Mouse (Mus musculus): ENCODE results near the gene Pax4. TPM values are rescaled to one million over a fixed set of nuclear protein-coding genes. Genes with fewer than 3 reads are reported as not detected.

The Pax4 gene
- polyA plus RNA-seq, 1 experiment from 2014 or later, result not detected

DNA sequence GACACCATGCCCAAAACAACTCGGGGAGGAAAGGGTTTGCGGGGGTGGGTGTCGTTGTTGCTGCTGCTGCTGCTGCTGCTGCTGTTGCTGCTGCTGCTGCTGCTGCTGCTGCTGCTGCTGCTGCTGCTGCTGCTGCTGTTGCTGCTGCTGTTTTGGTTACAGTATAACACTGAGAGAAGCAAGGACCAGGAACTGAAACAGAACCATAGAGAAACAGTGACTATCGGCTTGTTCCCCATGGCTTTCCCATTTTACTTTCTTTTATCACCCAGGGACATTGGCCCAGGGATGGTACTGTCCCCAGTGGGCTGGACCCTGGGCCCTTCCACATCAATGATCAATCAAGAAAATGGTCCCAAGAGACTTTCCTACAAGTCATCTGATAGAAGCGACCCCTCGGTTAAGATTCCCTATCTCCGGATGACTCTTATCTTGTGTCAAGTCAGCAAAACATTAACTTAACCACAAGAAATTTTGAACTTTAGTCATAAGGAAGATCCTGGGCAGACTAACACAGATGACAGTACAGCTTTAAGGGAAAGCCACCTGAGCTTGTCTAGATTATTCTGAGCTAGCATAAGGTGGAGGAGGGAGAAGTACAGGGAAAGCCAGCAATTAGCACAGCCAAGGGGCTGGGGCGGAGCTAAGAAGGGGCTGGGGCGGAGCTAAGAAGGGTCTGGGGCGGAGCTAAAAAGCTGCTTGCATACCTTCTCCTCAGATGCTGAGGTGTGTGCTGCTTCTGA is 18.2 kb downstream of the Pax4 start:
- no peak overlapping the region for H3K4me3 ChIP-seq
- no peak overlapping the region for H3K27ac ChIP-seq
- H3K27me3 ChIP-seq, result no peaks in the 10 kb centered on the region
- H3K36me3 ChIP-seq, result peaks cover 8% of the 10 kb centered on the region
- no peaks in the 10 kb centered on the region; the same call in 1 of the 2 replicates for H3K4me1 ChIP-seq (replicated peaks)
- WGBS, result 74% methylated on average over 10 of the region's 10 CpGs
- no peak overlapping the region for H3K4me2 ChIP-seq
- no peaks in the 10 kb centered on the region for H3K9me3 ChIP-seq (replicated peaks)
- ATAC-seq (replicated peaks; ENCODE audit: insufficient number of reproducible peaks, insufficient read depth, low FRiP score, low read depth), result no peak
- H3K9ac ChIP-seq, result no peak overlapping the region

DNA sequence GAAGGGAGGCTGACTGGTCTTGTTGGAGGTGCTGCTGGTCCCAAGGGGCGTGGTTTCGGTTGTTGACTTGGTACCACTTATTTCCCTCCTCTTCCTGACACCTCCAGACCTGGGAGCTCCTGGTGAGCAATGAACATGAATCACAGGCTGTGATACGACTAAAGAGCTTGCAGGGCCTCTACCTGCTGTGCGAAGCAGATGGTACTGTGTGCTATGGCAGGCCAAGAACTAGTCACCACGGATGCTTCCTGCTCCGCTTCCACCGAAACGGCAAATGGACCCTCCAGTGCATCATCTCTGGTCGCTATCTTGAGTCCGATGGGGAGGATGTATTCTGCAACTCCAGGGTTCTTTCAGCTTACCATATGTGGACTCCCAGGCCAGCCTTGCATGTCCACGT is 19.3 kb downstream of the Pax4 start:
- Histone ChIP-seq H3K27me3 (no peaks in the 10 kb centered on the region), H3K4me2 (no peak overlapping the region), H3K9ac (no peak overlapping the region), H3K9me3 (replicated peaks) (no peaks in the 10 kb centered on the region), H3K4me1 (replicated peaks) (peaks cover 6% of the 10 kb centered on the region), H3K4me3 (no peak overlapping the region), H3K36me3 (peaks cover 14% of the 10 kb centered on the region), H3K27ac (no peak overlapping the region)
- ATAC-seq (replicated peaks; ENCODE audit: insufficient number of reproducible peaks, insufficient read depth, low FRiP score, low read depth), result no peak
- 81% methylated on average over 11 of the region's 11 CpGs for WGBS

DNA sequence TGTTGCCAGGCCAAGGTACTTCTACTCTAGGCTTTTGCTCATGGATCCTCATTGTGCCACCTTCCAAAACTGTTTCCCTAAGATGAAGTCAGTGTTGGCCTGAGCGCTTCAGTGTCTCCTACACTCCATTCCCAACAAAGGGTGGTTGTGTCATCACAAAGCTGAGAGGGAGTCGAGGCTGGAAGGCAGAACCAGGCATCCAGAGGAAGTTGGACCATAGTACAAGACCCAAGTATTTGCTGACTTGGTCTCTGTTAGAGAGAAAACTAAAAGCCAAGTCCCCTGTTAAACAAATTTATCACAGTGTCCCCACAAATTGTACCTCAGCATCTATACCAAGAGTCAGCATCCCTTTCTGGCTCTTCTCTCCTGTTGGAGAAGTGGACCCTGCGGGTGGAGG is 20.9 kb downstream of the Pax4 start, which contains the start of gene Gcc1:
TSS of gene Gcc1 (minus strand) at position 101 of the 400 bp plus-strand sequence.
- WGBS, result 87% methylated on average over 3 of the region's 3 CpGs
- H3K4me1 ChIP-seq (replicated peaks), result peaks cover 15% of the 10 kb centered on the region
- no peak within 1 kb of the TSS for H3K4me3 ChIP-seq
- no peaks in the 10 kb centered on the region for H3K27me3 ChIP-seq
- no peaks in the 10 kb centered on the region for H3K9me3 ChIP-seq (replicated peaks)
- ATAC-seq (replicated peaks; ENCODE audit: insufficient number of reproducible peaks, insufficient read depth, low FRiP score, low read depth), result no peak
- no peak within 1 kb of the TSS for H3K9ac ChIP-seq
- peaks cover 14% of the 10 kb centered on the region for H3K36me3 ChIP-seq
- H3K4me2 ChIP-seq, result no peak within 1 kb of the TSS
- H3K27ac ChIP-seq, result no peak within 1 kb of the TSS

DNA sequence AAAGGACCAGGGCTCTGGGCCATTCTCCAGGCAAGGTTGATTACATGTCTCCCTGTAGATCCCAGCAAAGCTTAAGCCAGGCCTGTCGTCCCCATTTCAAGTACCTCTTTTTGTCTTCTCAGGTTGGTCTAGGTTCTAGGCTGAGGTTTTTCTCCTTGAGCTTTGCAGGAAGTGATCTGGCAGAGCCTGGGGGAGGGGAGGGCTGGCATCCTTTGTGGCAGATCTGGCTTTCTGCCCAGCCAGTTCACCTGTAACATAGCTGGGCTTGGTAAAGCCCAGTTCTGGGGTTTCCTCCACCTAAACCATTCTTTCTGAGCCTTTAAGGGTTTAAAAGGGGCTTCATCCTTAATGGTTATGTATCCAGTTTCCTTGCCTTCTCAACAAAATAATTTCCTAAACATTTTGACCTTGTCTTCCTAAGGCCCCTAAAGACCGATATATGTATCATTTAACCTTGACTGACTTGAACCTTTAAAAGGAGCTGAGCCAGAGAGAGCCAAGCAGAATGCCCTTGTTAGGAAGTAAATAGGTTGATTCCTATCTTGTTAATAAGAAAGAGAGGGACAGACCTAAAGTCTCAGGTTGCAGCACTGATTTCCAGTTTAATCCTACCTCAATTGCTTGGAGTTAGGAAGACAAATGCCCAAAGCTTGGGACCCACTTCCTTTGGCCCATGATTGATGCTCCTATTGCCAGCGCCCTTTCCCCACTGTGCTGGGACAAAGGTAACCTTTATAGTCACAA is 21.9 kb downstream of the Pax4 start, which contains the start of gene Fscn3:
TSS of gene Fscn3 (plus strand) at position 694 of the 744 bp plus-strand sequence.
- Histone ChIP-seq H3K4me2 (no peak within 1 kb of the TSS), H3K9me3 (replicated peaks) (no peaks in the 10 kb centered on the region), H3K27ac (no peak within 1 kb of the TSS), H3K9ac (no peak within 1 kb of the TSS), H3K4me3 (no peak within 1 kb of the TSS), H3K4me1 (replicated peaks) (peaks cover 19% of the 10 kb centered on the region), H3K27me3 (no peaks in the 10 kb centered on the region), H3K36me3 (peaks cover 14% of the 10 kb centered on the region)
- 79% methylated on average over 3 of the region's 3 CpGs for WGBS
- ATAC-seq (replicated peaks; ENCODE audit: insufficient number of reproducible peaks, insufficient read depth, low FRiP score, low read depth), result no peak

DNA sequence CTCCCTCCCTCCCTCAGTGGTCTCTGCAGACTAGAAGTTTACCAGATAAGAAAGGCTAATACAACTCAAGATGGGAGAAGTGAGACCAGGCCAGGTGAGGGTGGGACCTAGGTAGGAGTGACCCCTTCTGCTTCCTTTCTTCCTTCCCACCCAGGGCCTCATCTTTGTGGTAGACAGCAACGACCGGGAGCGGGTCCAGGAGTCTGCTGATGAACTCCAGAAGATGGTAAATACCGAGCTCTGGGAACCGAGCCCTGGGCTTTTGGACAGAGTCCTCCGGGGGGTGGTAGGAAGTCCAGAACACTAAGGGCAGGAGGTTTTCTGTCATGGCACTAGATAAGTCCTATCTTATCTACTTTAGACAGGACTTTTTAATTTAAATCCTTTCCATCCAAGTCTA is 24.1 kb downstream of the Pax4 start:
- no peaks in the 10 kb centered on the region for H3K27me3 ChIP-seq
- no peak for ATAC-seq (replicated peaks; ENCODE audit: insufficient number of reproducible peaks, insufficient read depth, low FRiP score, low read depth)
- no peak overlapping the region; the same call in 1 of the 2 replicates for H3K27ac ChIP-seq
- H3K4me1 ChIP-seq (replicated peaks), result peaks cover 37% of the 10 kb centered on the region
- peak overlapping the region; percentile 75 for H3K4me2 ChIP-seq
- no peak overlapping the region for H3K4me3 ChIP-seq
- no peak overlapping the region for H3K9ac ChIP-seq
- WGBS, result 49% methylated on average over 6 of the region's 6 CpGs
- peaks cover 14% of the 10 kb centered on the region for H3K36me3 ChIP-seq
- no peaks in the 10 kb centered on the region for H3K9me3 ChIP-seq (replicated peaks)

DNA sequence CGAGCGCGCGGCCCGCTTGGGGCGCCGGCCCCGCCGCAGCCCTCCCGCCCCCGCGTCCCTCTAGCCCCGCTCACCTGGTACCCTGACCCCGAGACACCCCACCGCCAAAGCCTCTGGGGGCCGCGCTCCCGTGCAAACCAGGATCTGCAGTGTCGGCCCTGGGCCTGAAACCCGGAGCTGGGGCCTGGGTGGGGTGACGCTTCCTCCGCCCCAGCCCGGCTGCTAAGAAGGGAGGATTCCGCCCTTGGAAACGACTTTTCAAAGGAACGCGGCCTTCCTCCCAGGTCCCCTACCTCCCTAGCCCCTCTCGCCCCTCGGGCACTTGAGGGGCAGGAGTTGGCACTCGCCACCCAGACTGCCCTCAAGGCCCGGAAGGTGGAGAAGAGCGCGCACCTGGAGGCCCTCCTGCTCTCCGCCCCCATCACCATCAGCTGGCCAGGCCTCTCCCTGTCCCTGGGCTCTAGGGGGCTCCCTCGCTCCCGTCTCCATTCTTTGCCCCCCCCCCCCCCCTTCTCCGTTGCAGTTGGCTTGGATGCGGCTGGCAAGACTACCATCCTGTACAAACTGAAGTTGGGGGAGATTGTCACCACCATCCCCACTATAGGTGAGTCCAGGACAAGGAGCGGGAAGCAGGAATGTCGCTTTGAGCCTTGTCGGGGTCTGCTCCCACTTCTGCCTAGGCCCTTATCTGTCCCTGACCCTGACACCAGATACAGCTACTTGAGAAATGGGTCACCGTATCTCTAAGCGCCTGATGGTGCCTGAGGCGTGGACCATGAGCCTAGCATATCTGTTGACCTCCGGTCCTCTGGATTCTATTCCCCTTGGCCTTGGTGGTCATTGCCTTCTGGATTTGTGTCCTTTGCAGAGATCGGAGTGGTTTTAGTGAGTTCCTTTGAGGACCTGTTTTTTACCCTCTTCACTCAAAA is 25.1 kb downstream of the Pax4 start:
- Histone ChIP-seq H3K4me3 (peak overlapping the region; percentile 96), H3K27ac (peak overlapping the region; percentile 87), H3K9ac (peak overlapping the region; percentile 98), H3K36me3 (peaks cover 18% of the 10 kb centered on the region), H3K4me1 (replicated peaks) (peaks cover 47% of the 10 kb centered on the region), H3K9me3 (replicated peaks) (no peaks in the 10 kb centered on the region), H3K27me3 (no peaks in the 10 kb centered on the region), H3K4me2 (peak overlapping the region; percentile 75)
- peak; percentile 48 for ATAC-seq (replicated peaks; ENCODE audit: insufficient number of reproducible peaks, insufficient read depth, low FRiP score, low read depth)
- WGBS, result 4% methylated on average over 46 of the region's 46 CpGs

DNA sequence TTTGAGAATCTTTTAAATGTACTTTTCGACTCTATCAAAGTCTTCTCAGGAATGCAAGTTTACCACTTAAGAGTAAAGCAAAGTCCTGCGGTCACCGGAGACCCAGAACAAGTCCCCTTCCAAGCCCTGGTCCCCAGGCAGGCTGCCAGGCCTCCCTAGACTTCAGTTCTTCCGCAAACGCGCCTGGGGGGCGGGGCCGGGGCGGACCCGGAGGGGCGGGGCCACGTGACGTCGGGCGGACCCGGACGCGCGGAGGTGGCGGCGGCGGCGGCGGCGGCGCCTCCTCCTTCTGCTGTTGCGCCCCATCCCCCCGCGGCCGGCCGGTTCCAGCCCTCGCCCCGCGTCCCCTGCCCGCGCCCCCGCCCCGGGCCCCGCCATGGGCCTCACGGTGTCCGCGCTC is 25.8 kb downstream of the Pax4 start, which contains the start of gene Arf5:
TSS of gene Arf5 (plus strand) at position 248 of the 400 bp plus-strand sequence.
- WGBS, result 1% methylated on average over 41 of the region's 42 CpGs
- H3K36me3 ChIP-seq, result peaks cover 25% of the 10 kb centered on the region
- peak; percentile 82 for ATAC-seq (replicated peaks; ENCODE audit: insufficient number of reproducible peaks, insufficient read depth, low FRiP score, low read depth)
- H3K27ac ChIP-seq, result peak within 1 kb of the TSS; percentile 87
- peak within 1 kb of the TSS; percentile 96 for H3K4me3 ChIP-seq
- H3K4me1 ChIP-seq (replicated peaks), result peaks cover 53% of the 10 kb centered on the region
- H3K4me2 ChIP-seq, result peak within 1 kb of the TSS; percentile 75
- no peaks in the 10 kb centered on the region for H3K27me3 ChIP-seq
- no peaks in the 10 kb centered on the region for H3K9me3 ChIP-seq (replicated peaks)
- peak within 1 kb of the TSS; percentile 98 for H3K9ac ChIP-seq

DNA sequence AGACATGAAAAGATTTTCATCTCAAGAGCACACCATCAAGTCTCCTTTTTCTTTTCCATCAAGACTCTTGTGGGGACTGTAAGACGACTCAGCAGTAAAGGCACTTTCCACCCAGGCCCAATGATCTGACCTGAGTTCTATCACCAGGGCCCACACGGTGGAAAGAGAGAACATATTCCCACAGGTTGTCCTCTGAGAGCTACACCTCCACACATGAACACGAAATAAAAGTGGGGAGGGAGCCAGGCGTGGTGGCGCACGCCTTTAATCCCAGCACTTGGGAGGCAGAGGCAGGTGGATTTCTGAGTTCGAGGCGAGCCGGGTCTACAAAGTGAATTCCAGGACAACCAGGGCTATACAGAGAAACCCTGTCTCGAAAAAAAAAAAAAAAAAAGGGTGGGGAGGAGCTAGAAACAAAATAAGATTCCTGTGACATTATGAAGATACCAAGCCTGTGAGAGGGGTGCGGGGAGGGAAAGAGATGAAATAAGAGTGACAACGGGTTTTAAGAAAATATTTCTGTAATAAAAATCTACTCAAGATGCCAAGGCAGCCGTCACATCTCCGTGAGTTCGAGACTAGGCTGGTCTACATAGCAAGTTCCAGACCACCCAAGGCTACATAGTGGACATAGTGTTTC is 26.4 kb downstream of the Pax4 start:
- H3K27me3 ChIP-seq, result no peaks in the 10 kb centered on the region
- H3K9ac ChIP-seq, result 0 out of 2 replicates have a peak overlapping the region, but pooled peaks have one; percentile 98
- 72% methylated on average over 15 of the region's 15 CpGs for WGBS
- H3K27ac ChIP-seq, result peak overlapping the region; percentile 87
- ATAC-seq (replicated peaks; ENCODE audit: insufficient number of reproducible peaks, insufficient read depth, low FRiP score, low read depth), result no peak
- peak overlapping the region; percentile 49 for H3K4me2 ChIP-seq
- peaks cover 30% of the 10 kb centered on the region for H3K36me3 ChIP-seq
- H3K4me3 ChIP-seq, result peak overlapping the region; percentile 96
- peaks cover 59% of the 10 kb centered on the region for H3K4me1 ChIP-seq (replicated peaks)
- H3K9me3 ChIP-seq (replicated peaks), result no peaks in the 10 kb centered on the region

DNA sequence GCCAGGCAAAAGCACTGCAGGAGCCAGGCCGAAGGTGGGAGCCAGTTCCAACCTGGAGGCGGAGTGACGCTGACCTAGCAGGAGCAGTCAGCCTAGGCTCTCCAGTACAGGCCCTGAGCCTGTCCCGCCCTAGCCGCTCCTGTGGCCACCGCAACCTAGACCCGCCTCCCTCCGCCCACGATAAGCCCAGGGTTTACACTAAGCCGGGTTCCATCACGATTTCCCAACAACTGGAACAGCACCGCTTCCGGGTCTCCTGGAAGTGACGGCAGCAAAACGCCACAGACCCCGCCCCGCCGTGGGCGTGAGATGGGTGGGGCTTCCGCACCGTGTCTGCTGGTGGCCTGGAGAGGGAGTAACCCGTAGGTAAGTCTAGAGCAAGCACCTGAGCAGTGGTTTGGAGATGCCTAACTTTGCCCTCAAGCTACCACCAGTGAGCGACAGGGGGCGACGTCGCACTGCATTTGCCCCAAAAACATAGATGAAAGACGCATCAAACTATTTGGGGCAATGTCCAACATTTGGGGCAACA is 27.6 kb downstream of the Pax4 start:
- Histone ChIP-seq H3K9me3 (replicated peaks) (no peaks in the 10 kb centered on the region), H3K9ac (peak overlapping the region; percentile 63), H3K4me2 (peak overlapping the region; percentile 77), H3K4me3 (peak overlapping the region; percentile 82), H3K27me3 (no peaks in the 10 kb centered on the region), H3K4me1 (replicated peaks) (peaks cover 61% of the 10 kb centered on the region), H3K36me3 (peaks cover 37% of the 10 kb centered on the region), H3K27ac (peak overlapping the region; percentile 60)
- WGBS, result under 1% methylated on average over 27 of the region's 27 CpGs
- peak; percentile 74 for ATAC-seq (replicated peaks; ENCODE audit: insufficient number of reproducible peaks, insufficient read depth, low FRiP score, low read depth)

DNA sequence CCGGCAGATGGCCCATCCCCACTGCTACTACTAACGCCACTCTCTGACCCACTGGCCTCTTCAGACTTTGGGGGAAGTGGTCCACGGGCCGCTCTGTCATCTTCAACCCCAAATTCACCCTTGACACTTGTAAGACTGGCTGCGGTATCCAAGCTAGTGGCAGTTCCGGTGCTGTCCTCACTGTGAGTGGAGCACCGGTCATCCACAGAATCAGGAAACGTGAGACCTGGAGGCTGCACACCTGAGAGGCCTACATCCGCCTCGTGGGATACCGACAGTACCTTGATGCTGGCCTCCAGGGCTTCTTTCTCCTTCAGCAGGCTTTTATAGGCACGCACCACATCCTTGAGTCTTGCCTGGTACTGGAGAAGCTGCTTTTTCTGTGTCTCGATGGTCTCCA is 28.3 kb downstream of the Pax4 start:
- Histone ChIP-seq H3K27me3 (no peaks in the 10 kb centered on the region), H3K9me3 (replicated peaks) (no peaks in the 10 kb centered on the region), H3K4me3 (peak overlapping the region; percentile 82), H3K9ac (peak overlapping the region; percentile 63), H3K27ac (peak overlapping the region; percentile 60; the same call in 1 of the 2 replicates), H3K4me1 (replicated peaks) (peaks cover 61% of the 10 kb centered on the region), H3K4me2 (peak overlapping the region; percentile 77), H3K36me3 (peaks cover 34% of the 10 kb centered on the region)
- WGBS, result 14% methylated on average over 13 of the region's 13 CpGs
- ATAC-seq (replicated peaks; ENCODE audit: insufficient number of reproducible peaks, insufficient read depth, low FRiP score, low read depth), result no peak
